Mouse (Mus musculus): ENCODE measurements around the gene Slc38a6. TPM values are rescaled to one million over a fixed set of nuclear protein-coding genes. Genes with fewer than 3 reads are reported as not detected.

Slc38a6 gene
- polyA plus RNA-seq, 1 experiment from 2014 or later = 8.3 TPM

DNA sequence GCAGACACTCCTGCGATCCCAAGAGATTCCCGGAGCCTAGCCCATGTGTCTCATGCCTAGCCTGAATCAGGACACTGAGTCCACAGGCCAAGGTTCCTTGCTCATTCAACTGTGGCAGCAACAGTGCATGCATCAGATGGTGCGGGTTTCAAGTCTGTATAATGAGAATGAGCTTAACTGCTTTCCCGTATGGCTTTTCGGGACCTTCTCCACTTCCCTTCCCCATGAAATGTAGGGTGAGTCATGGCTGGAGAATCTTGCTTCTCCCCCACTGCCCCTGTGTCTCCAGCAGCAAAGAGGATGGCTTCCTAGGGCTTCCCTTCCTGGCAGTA lies 96.6 kb downstream of the Slc38a6 start:
- Histone ChIP-seq H3K27ac (ENCODE audit: low read length) (no peak overlapping the region), H3K9me3 (replicated peaks; ENCODE audit: control insufficient read depth, low read length) (no peaks in the 10 kb centered on the region), H3K4me3 (replicated peaks; ENCODE audit: low read length) (no peak overlapping the region), H3K4me1 (ENCODE audit: control insufficient read depth, insufficient read depth, low read length) (no peaks in the 10 kb centered on the region), H3K9ac (ENCODE audit: low read length) (no peak overlapping the region), H3K27me3 (ENCODE audit: control insufficient read depth, insufficient read depth, low read length) (no peaks in the 10 kb centered on the region), H3K4me2 (ENCODE audit: low read depth, low read length) (no peak overlapping the region), H3K36me3 (ENCODE audit: control insufficient read depth, insufficient read depth, low read length) (no peaks in the 10 kb centered on the region)
- 67% methylated on average over 5 of the region's 5 CpGs for WGBS
- peak; percentile 23; the same call in 1 of the 2 replicates for ATAC-seq (ENCODE audit: insufficient read depth, low FRiP score)

DNA sequence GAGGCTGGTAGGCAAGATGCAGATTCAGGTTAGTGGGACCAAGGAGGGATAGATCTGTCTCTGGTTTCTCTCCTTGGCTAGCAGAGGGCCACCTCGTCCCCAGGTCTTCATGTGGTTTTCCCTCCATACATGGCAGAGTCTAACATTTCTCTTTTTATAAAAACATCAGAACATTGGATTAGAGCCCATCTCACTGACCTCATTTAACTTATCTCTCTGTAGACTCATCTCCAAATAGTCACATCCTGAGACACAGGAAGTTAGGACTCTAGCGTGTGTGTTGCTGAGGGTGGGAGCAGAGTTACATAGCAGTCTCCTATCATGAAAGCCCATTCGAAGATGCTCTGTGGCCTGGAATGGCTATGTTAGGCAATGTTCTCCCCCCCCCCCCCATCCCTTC lies 97.3 kb downstream of the Slc38a6 start:
- Histone ChIP-seq H3K36me3 (ENCODE audit: control insufficient read depth, insufficient read depth, low read length) (no peaks in the 10 kb centered on the region), H3K4me1 (ENCODE audit: control insufficient read depth, insufficient read depth, low read length) (no peaks in the 10 kb centered on the region), H3K4me2 (ENCODE audit: low read depth, low read length) (no peak overlapping the region), H3K9me3 (replicated peaks; ENCODE audit: control insufficient read depth, low read length) (no peaks in the 10 kb centered on the region), H3K27ac (ENCODE audit: low read length) (no peak overlapping the region), H3K9ac (ENCODE audit: low read length) (no peak overlapping the region), H3K4me3 (replicated peaks; ENCODE audit: low read length) (no peak overlapping the region), H3K27me3 (ENCODE audit: control insufficient read depth, insufficient read depth, low read length) (no peaks in the 10 kb centered on the region)
- ATAC-seq (ENCODE audit: insufficient read depth, low FRiP score) = no peak
- WGBS = 81% methylated on average over 3 of the region's 3 CpGs

DNA sequence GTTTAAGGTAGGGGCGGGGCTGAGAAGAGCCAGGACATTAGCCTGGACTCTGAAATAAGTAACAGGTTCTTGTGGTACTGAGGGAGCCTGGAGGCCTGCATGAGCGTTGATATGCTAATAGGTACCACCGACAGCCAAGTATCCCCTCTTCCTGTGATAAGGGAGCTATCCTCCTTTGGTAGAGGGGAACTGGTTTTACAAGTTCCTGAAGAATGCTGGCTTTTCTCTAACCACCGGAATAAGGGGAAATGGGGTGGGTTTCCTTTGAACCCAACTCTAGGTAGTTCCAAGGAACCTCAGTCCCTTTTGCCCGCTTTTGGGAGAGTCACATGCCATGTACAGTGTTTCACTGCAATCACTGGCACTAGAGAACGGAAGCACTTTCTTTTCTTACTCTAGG lies 98.2 kb downstream of the Slc38a6 start:
- no peak for ATAC-seq (ENCODE audit: insufficient read depth, low FRiP score)

DNA sequence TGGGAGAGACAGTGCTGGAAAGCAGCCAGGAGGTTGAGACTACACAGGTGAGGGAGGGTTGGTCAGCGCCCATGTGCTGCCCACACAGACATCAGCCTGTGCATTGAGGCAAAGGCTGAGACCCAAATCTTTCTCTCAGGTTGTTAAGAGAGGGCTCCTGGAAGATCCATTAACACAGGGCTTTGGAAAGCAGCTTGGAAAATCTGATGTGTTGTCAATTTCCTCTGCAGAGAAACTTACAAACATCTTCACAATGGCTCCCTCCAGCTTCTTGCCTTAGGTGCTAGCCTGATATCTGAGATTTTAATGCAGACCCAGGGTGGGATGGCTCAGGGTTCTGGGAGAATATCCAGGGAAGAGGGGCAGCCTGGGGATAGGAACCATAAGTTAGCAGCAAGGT lies 105.9 kb downstream of the Slc38a6 start:
- no peak for ATAC-seq (ENCODE audit: insufficient read depth, low FRiP score)
- WGBS = 91% methylated on average over 1 of the region's 1 CpGs

More for the DNA sequence above, 98.2 kb downstream of the Slc38a6 start:
- WGBS = 50% methylated on average over 6 of the region's 6 CpGs
- no peak overlapping the region for H3K9ac ChIP-seq (ENCODE audit: low read length)
- H3K27me3 ChIP-seq (ENCODE audit: control insufficient read depth, insufficient read depth, low read length) = no peaks in the 10 kb centered on the region
- no peaks in the 10 kb centered on the region for H3K36me3 ChIP-seq (ENCODE audit: control insufficient read depth, insufficient read depth, low read length)
- no peaks in the 10 kb centered on the region for H3K9me3 ChIP-seq (replicated peaks; ENCODE audit: control insufficient read depth, low read length)
- no peaks in the 10 kb centered on the region for H3K4me1 ChIP-seq (ENCODE audit: control insufficient read depth, insufficient read depth, low read length)
- no peak overlapping the region for H3K27ac ChIP-seq (ENCODE audit: low read length)
- H3K4me3 ChIP-seq (replicated peaks; ENCODE audit: low read length) = no peak overlapping the region
- H3K4me2 ChIP-seq (ENCODE audit: low read depth, low read length) = no peak overlapping the region

DNA sequence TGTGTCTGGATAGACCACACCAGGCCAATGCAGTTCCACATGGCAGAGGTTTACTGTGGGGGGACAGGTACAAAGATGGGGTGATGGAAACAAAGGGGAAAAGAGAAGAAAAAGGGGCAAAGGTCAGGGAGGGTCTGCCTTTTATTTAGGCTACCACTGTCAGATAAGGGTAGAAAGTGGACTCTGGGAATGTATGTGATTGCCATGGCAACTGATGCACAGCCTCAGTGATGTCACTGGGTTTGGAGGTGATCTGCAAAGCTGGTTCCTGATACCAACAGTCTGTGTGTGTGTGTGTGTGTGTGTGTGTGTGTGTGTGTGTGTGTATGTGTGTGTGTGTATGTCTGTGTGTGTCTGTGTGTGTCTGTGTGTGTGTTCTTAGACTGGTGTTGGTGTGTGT lies 106.4 kb downstream of the Slc38a6 start:
- ATAC-seq (ENCODE audit: insufficient read depth, low FRiP score) = no peak
- Histone ChIP-seq H3K4me2 (ENCODE audit: low read depth, low read length) (no peak overlapping the region), H3K9ac (ENCODE audit: low read length) (no peak overlapping the region), H3K4me1 (ENCODE audit: control insufficient read depth, insufficient read depth, low read length) (0 out of 2 replicates have a peak, but pooled peaks cover 5% of the 10 kb centered on the region), H3K4me3 (replicated peaks; ENCODE audit: low read length) (no peak overlapping the region), H3K27me3 (ENCODE audit: control insufficient read depth, insufficient read depth, low read length) (no peaks in the 10 kb centered on the region), H3K36me3 (ENCODE audit: control insufficient read depth, insufficient read depth, low read length) (no peaks in the 10 kb centered on the region), H3K9me3 (replicated peaks; ENCODE audit: control insufficient read depth, low read length) (no peaks in the 10 kb centered on the region), H3K27ac (ENCODE audit: low read length) (no peak overlapping the region)

More for the DNA sequence above, 105.9 kb downstream of the Slc38a6 start:
- Histone ChIP-seq H3K4me3 (replicated peaks; ENCODE audit: low read length) (no peak overlapping the region), H3K4me1 (ENCODE audit: control insufficient read depth, insufficient read depth, low read length) (0 out of 2 replicates have a peak, but pooled peaks cover 5% of the 10 kb centered on the region), H3K36me3 (ENCODE audit: control insufficient read depth, insufficient read depth, low read length) (no peaks in the 10 kb centered on the region), H3K27me3 (ENCODE audit: control insufficient read depth, insufficient read depth, low read length) (no peaks in the 10 kb centered on the region), H3K4me2 (ENCODE audit: low read depth, low read length) (no peak overlapping the region), H3K27ac (ENCODE audit: low read length) (no peak overlapping the region), H3K9me3 (replicated peaks; ENCODE audit: control insufficient read depth, low read length) (no peaks in the 10 kb centered on the region), H3K9ac (ENCODE audit: low read length) (no peak overlapping the region)

DNA sequence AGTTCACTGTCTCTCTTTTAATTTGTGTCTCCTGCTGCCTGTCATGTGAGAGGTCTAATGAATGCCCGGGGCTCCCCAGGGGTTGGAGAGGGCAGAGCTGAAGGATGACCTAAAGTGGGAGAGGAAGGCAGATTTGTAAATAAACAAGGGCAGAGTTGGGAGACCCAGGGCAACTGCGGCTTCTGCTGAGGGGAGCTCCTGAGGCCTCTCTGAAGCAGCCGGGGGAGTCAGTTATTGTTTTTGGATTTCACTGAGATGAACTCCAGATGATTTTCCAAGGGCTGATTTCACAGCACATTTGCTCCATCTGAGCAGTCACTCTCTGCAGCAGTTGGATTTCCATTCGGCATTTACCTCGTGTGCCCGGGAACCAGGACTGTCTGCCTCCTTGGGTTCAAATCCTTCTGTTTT lies 107.3 kb downstream of the Slc38a6 start:
- Histone ChIP-seq H3K4me2 (ENCODE audit: low read depth, low read length) (no peak overlapping the region), H3K9me3 (replicated peaks; ENCODE audit: control insufficient read depth, low read length) (no peaks in the 10 kb centered on the region), H3K4me3 (replicated peaks; ENCODE audit: low read length) (no peak overlapping the region), H3K27me3 (ENCODE audit: control insufficient read depth, insufficient read depth, low read length) (no peaks in the 10 kb centered on the region), H3K36me3 (ENCODE audit: control insufficient read depth, insufficient read depth, low read length) (no peaks in the 10 kb centered on the region), H3K27ac (ENCODE audit: low read length) (no peak overlapping the region), H3K9ac (ENCODE audit: low read length) (no peak overlapping the region), H3K4me1 (ENCODE audit: control insufficient read depth, insufficient read depth, low read length) (0 out of 2 replicates have a peak, but pooled peaks cover 5% of the 10 kb centered on the region)
- 35% methylated on average over 6 of the region's 6 CpGs for WGBS
- ATAC-seq (ENCODE audit: insufficient read depth, low FRiP score) = no peak; the same call in 1 of the 2 replicates

DNA sequence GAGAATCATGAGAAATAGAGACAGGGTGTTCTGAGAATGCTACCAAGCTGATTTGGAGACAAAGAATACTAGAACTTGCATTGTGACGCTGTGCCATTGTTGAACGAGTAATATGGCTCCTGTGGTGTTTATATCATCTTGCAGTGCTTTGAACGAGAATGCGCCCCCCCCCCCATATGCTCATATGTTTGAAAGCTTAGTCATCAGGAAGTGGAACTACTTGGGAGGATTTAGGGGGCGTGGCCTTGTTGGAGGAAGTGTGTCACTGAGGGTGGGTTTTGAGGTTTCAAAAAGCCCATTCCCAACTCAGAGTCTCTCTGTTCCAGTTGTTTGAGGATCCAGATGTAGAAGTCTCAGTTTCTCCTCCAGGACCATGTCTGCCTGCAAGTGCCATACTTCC lies 108.0 kb downstream of the Slc38a6 start:
- no peaks in the 10 kb centered on the region for H3K9me3 ChIP-seq (replicated peaks; ENCODE audit: control insufficient read depth, low read length)
- no peak overlapping the region for H3K27ac ChIP-seq (ENCODE audit: low read length)
- H3K36me3 ChIP-seq (ENCODE audit: control insufficient read depth, insufficient read depth, low read length) = no peaks in the 10 kb centered on the region
- no peak overlapping the region for H3K9ac ChIP-seq (ENCODE audit: low read length)
- 81% methylated on average over 5 of the region's 5 CpGs for WGBS
- no peaks in the 10 kb centered on the region for H3K27me3 ChIP-seq (ENCODE audit: control insufficient read depth, insufficient read depth, low read length)
- ATAC-seq (ENCODE audit: insufficient read depth, low FRiP score) = no peak
- no peak overlapping the region for H3K4me2 ChIP-seq (ENCODE audit: low read depth, low read length)
- H3K4me1 ChIP-seq (ENCODE audit: control insufficient read depth, insufficient read depth, low read length) = 0 out of 2 replicates have a peak, but pooled peaks cover 5% of the 10 kb centered on the region
- no peak overlapping the region for H3K4me3 ChIP-seq (replicated peaks; ENCODE audit: low read length)

DNA sequence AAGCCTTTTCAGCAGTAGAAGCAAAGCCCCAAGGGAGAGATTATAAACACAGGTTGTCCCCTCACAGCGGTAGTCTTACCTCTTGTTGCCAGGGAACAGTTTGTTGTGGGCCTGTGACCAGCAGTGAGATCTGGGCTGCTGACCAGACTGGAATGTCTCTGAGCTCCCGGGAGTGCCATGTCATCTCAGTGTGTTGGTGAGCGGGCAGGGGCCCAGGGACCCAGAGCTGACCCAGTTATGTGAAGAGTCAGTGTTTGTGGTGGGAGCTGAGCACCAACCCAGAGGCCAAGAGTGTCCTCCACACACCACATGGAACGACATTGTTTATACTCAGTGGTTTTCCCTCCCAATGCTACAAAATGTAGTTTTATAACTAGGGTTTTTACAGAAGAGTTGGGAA lies 112.8 kb downstream of the Slc38a6 start:
- Histone ChIP-seq H3K27ac (ENCODE audit: low read length) (no peak overlapping the region), H3K9me3 (replicated peaks; ENCODE audit: control insufficient read depth, low read length) (no peaks in the 10 kb centered on the region), H3K9ac (ENCODE audit: low read length) (no peak overlapping the region), H3K36me3 (ENCODE audit: control insufficient read depth, insufficient read depth, low read length) (no peaks in the 10 kb centered on the region), H3K4me1 (ENCODE audit: control insufficient read depth, insufficient read depth, low read length) (0 out of 2 replicates have a peak, but pooled peaks cover 2% of the 10 kb centered on the region), H3K27me3 (ENCODE audit: control insufficient read depth, insufficient read depth, low read length) (no peaks in the 10 kb centered on the region), H3K4me2 (ENCODE audit: low read depth, low read length) (no peak overlapping the region), H3K4me3 (replicated peaks; ENCODE audit: low read length) (no peak overlapping the region)
- ATAC-seq (ENCODE audit: insufficient read depth, low FRiP score) = no peak
- 42% methylated on average over 4 of the region's 4 CpGs for WGBS

DNA sequence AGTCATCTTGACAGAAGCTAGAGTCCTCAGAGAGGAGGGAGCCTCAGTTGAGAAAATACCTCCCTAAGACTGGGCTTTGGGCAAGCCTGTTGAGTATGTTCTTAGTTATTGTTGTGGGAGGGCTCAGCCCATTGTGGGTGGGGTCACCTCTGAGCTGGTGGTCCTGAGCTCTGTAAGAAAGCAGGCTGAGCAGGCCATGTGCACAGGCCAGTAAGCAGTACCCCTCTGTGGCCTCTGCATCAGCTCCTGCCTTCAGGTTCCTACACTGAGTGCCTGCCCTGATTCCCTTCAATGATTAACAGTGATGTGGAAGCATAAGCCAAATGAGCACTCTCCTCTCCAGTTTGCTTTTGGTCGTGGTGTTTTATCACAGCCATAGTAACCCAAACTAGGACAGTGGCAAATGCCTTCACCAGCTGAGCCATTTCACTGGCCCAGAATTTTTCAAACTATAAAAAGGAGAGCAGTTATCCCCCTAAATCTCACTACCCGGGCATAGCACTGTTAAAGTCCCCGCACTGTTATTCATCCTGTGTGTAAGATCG lies 114.0 kb downstream of the Slc38a6 start:
- Histone ChIP-seq H3K9me3 (replicated peaks; ENCODE audit: control insufficient read depth, low read length) (no peaks in the 10 kb centered on the region), H3K4me3 (replicated peaks; ENCODE audit: low read length) (no peak overlapping the region), H3K9ac (ENCODE audit: low read length) (no peak overlapping the region), H3K4me1 (ENCODE audit: control insufficient read depth, insufficient read depth, low read length) (0 out of 2 replicates have a peak, but pooled peaks cover 2% of the 10 kb centered on the region), H3K36me3 (ENCODE audit: control insufficient read depth, insufficient read depth, low read length) (no peaks in the 10 kb centered on the region), H3K4me2 (ENCODE audit: low read depth, low read length) (no peak overlapping the region), H3K27me3 (ENCODE audit: control insufficient read depth, insufficient read depth, low read length) (no peaks in the 10 kb centered on the region), H3K27ac (ENCODE audit: low read length) (no peak overlapping the region)
- 53% methylated on average over 4 of the region's 4 CpGs for WGBS
- ATAC-seq (ENCODE audit: insufficient read depth, low FRiP score) = no peak

Measured in stomach, embryonic 16.5 days (tissue).